Mouse (Mus musculus): Measurements from ENCODE around the gene Nwd2. TPM values are rescaled to one million over a fixed set of nuclear protein-coding genes. Genes with fewer than 3 reads are reported as not detected.

Nwd2 gene
- polyA plus RNA-seq, 1 experiment, result not detected

- Histone ChIP-seq H3K27ac (ENCODE audit: control insufficient read depth, insufficient read depth, low read depth, low read length, poor library complexity) (no peak overlapping the region), H3K4me3 (replicated peaks; ENCODE audit: control insufficient read depth, low read depth, low read length) (no peak overlapping the region), H3K4me1 (ENCODE audit: control insufficient read depth, insufficient read depth, low read length) (no peaks in the 10 kb centered on the region)
- 4% methylated on average over 83 of the region's 83 CpGs for WGBS
- TF ChIP-seq POLR2A (IDR thresholded peaks at IDR 0.05; ENCODE audit: borderline replicate concordance, control insufficient read depth, low read depth, low read length) (no peak), CTCF (IDR thresholded peaks at IDR 0.05; ENCODE audit: control insufficient read depth, insufficient read depth, low read length) (no peak)
These were observed 897 bp downstream of the Nwd2 start for GRCm38 (mm10) chr5:63649533-63650464.

GRCm38 (mm10) chr5:63651813-63652212 lies 2.9 kb downstream of the Nwd2 start:
- no peak overlapping the region for H3K27ac ChIP-seq (ENCODE audit: control insufficient read depth, insufficient read depth, low read depth, low read length, poor library complexity)
- H3K4me3 ChIP-seq (replicated peaks; ENCODE audit: control insufficient read depth, low read depth, low read length), result no peak overlapping the region
- no peaks in the 10 kb centered on the region for H3K4me1 ChIP-seq (ENCODE audit: control insufficient read depth, insufficient read depth, low read length)
- TF ChIP-seq POLR2A (IDR thresholded peaks at IDR 0.05; ENCODE audit: borderline replicate concordance, control insufficient read depth, low read depth, low read length) (no peak), CTCF (IDR thresholded peaks at IDR 0.05; ENCODE audit: control insufficient read depth, insufficient read depth, low read length) (no peak)

GRCm38 (mm10) chr5:63652705-63653104 lies 3.8 kb downstream of the Nwd2 start:
- Histone ChIP-seq H3K27ac (ENCODE audit: control insufficient read depth, insufficient read depth, low read depth, low read length, poor library complexity) (no peak overlapping the region), H3K4me1 (ENCODE audit: control insufficient read depth, insufficient read depth, low read length) (no peaks in the 10 kb centered on the region), H3K4me3 (replicated peaks; ENCODE audit: control insufficient read depth, low read depth, low read length) (no peak overlapping the region)
- 78% methylated on average over 2 of the region's 2 CpGs for WGBS
- TF ChIP-seq POLR2A (IDR thresholded peaks at IDR 0.05; ENCODE audit: borderline replicate concordance, control insufficient read depth, low read depth, low read length) (no peak), CTCF (IDR thresholded peaks at IDR 0.05; ENCODE audit: control insufficient read depth, insufficient read depth, low read length) (no peak)

GRCm38 (mm10) chr5:63666884-63667283 lies 18.0 kb downstream of the Nwd2 start:
- H3K4me3 ChIP-seq (replicated peaks; ENCODE audit: control insufficient read depth, low read depth, low read length), result no peak overlapping the region
- no peaks in the 10 kb centered on the region for H3K4me1 ChIP-seq (ENCODE audit: control insufficient read depth, insufficient read depth, low read length)
- TF ChIP-seq POLR2A (IDR thresholded peaks at IDR 0.05; ENCODE audit: borderline replicate concordance, control insufficient read depth, low read depth, low read length), result no peak
- no peak for TF ChIP-seq CTCF (IDR thresholded peaks at IDR 0.05; ENCODE audit: control insufficient read depth, insufficient read depth, low read length)
- WGBS, result 85% methylated on average over 5 of the region's 5 CpGs
- no peak overlapping the region for H3K27ac ChIP-seq (ENCODE audit: control insufficient read depth, insufficient read depth, low read depth, low read length, poor library complexity)

GRCm38 (mm10) chr5:63675934-63676333 lies 27.0 kb downstream of the Nwd2 start:
- 66% methylated on average over 2 of the region's 2 CpGs for WGBS
- TF ChIP-seq CTCF (IDR thresholded peaks at IDR 0.05; ENCODE audit: control insufficient read depth, insufficient read depth, low read length), result no peak
- no peak for TF ChIP-seq POLR2A (IDR thresholded peaks at IDR 0.05; ENCODE audit: borderline replicate concordance, control insufficient read depth, low read depth, low read length)
- no peak overlapping the region for H3K4me3 ChIP-seq (replicated peaks; ENCODE audit: control insufficient read depth, low read depth, low read length)
- no peaks in the 10 kb centered on the region for H3K4me1 ChIP-seq (ENCODE audit: control insufficient read depth, insufficient read depth, low read length)
- H3K27ac ChIP-seq (ENCODE audit: control insufficient read depth, insufficient read depth, low read depth, low read length, poor library complexity), result no peak overlapping the region

- 51% methylated on average over 1 of the region's 1 CpGs for WGBS
- Histone ChIP-seq H3K4me3 (replicated peaks; ENCODE audit: control insufficient read depth, low read depth, low read length) (no peak overlapping the region), H3K4me1 (ENCODE audit: control insufficient read depth, insufficient read depth, low read length) (no peaks in the 10 kb centered on the region), H3K27ac (ENCODE audit: control insufficient read depth, insufficient read depth, low read depth, low read length, poor library complexity) (no peak overlapping the region)
- TF ChIP-seq POLR2A (IDR thresholded peaks at IDR 0.05; ENCODE audit: borderline replicate concordance, control insufficient read depth, low read depth, low read length) (no peak), CTCF (IDR thresholded peaks at IDR 0.05; ENCODE audit: control insufficient read depth, insufficient read depth, low read length) (no peak)
These were observed 40.2 kb downstream of the Nwd2 start for GRCm38 (mm10) chr5:63689084-63689483.

- Histone ChIP-seq H3K4me3 (replicated peaks; ENCODE audit: control insufficient read depth, low read depth, low read length) (no peak overlapping the region), H3K27ac (ENCODE audit: control insufficient read depth, insufficient read depth, low read depth, low read length, poor library complexity) (no peak overlapping the region), H3K4me1 (ENCODE audit: control insufficient read depth, insufficient read depth, low read length) (no peaks in the 10 kb centered on the region)
- WGBS, result 79% methylated on average over 2 of the region's 2 CpGs
- TF ChIP-seq POLR2A (IDR thresholded peaks at IDR 0.05; ENCODE audit: borderline replicate concordance, control insufficient read depth, low read depth, low read length), result no peak
- no peak for TF ChIP-seq CTCF (IDR thresholded peaks at IDR 0.05; ENCODE audit: control insufficient read depth, insufficient read depth, low read length)
These were observed 47.9 kb downstream of the Nwd2 start for GRCm38 (mm10) chr5:63696784-63697183.

GRCm38 (mm10) chr5:63697196-63697595 lies 48.3 kb downstream of the Nwd2 start:
- H3K4me1 ChIP-seq (ENCODE audit: control insufficient read depth, insufficient read depth, low read length), result no peaks in the 10 kb centered on the region
- no peak overlapping the region for H3K27ac ChIP-seq (ENCODE audit: control insufficient read depth, insufficient read depth, low read depth, low read length, poor library complexity)
- no peak overlapping the region for H3K4me3 ChIP-seq (replicated peaks; ENCODE audit: control insufficient read depth, low read depth, low read length)
- TF ChIP-seq CTCF (IDR thresholded peaks at IDR 0.05; ENCODE audit: control insufficient read depth, insufficient read depth, low read length) (no peak), POLR2A (IDR thresholded peaks at IDR 0.05; ENCODE audit: borderline replicate concordance, control insufficient read depth, low read depth, low read length) (no peak)
- 66% methylated on average over 5 of the region's 5 CpGs for WGBS

Data from bone marrow, adult 2 months (tissue).